ENCODE assay signal across 8 mouse cellular contexts in genomic region chr6:117675059-117675800, GRCm38 (mm10).
DNase-seq lines count a peak whose midpoint lies in the region; ATAC-seq and TF ChIP-seq lines count a peak whose summit lies in the region.

No protein-coding gene starts in this region.

- 52% methylated on average over 15 of the region's 15 CpGs for WGBS in lung, embryonic 14.5 days
- WGBS in thymus, adult 2 months: 54% methylated on average over 15 of the region's 15 CpGs

- no peak overlapping the region for H3K4me2 ChIP-seq in lung, embryonic 14.5 days

- DNase-seq in cerebellum, postnatal 10 days: peak; percentile 50 to 63
- DNase-seq in cerebellum, adult 11 months: no peak
- DNase-seq in left cerebral cortex, adult 2 months (ENCODE audit: extremely low spot score in 1 of 2, low spot score in 2 of 2): no peak
- DNase-seq in left cerebral cortex, adult 11 months (ENCODE audit: low spot score): no peak
- peak; percentile 39 for DNase-seq in brain, adult 2 months (ENCODE audit: low read depth, low spot score)
- peak; percentile 66 for DNase-seq in lung, embryonic 14.5 days
- DNase-seq in thymus, adult 2 months: peak; percentile 28
- no peak for DNase-seq in cerebellum, postnatal 36 days

- no peaks in the 10 kb centered on the region for H3K27me3 ChIP-seq in lung, embryonic 14.5 days (ENCODE audit: insufficient read depth, low read length)
- no peaks in the 10 kb centered on the region for H3K27me3 ChIP-seq in thymus, adult 2 months (ENCODE audit: control insufficient read depth, insufficient read depth, low read length)

- ATAC-seq in lung, embryonic 14.5 days (ENCODE audit: insufficient read depth): no peak; the same call in 1 of the 2 replicates

- no peak overlapping the region for H3K27ac ChIP-seq in left cerebral cortex, adult 2 months
- H3K27ac ChIP-seq in lung, embryonic 14.5 days (ENCODE audit: low read depth): no peak overlapping the region
- no peak overlapping the region for H3K27ac ChIP-seq in thymus, adult 2 months (ENCODE audit: control insufficient read depth, insufficient read depth, low read length)

- no peak overlapping the region for H3K9ac ChIP-seq in lung, embryonic 14.5 days

- no peak overlapping the region for H3K4me3 ChIP-seq in left cerebral cortex, adult 2 months
- H3K4me3 ChIP-seq in lung, embryonic 14.5 days (ENCODE audit: low read depth, low read length): no peak overlapping the region
- no peak overlapping the region for H3K4me3 ChIP-seq in thymus, adult 2 months (ENCODE audit: control insufficient read depth, insufficient read depth, low read length)

- no peak for TF ChIP-seq POLR2A in thymus, adult 2 months (IDR thresholded peaks at IDR 0.05; ENCODE audit: control insufficient read depth, extremely low read depth, insufficient read depth, low read length, poor library complexity)

- H3K9me3 ChIP-seq in lung, embryonic 14.5 days (ENCODE audit: low read depth, low read length): no peaks in the 10 kb centered on the region

- no peaks in the 10 kb centered on the region for H3K36me3 ChIP-seq in lung, embryonic 14.5 days (ENCODE audit: insufficient read depth)
- H3K36me3 ChIP-seq in thymus, adult 2 months (ENCODE audit: control insufficient read depth, insufficient read depth, low read length): no peaks in the 10 kb centered on the region

- TF ChIP-seq CTCF in left cerebral cortex, adult 2 months (IDR thresholded peaks at IDR 0.05): peak; percentile 64
- peak; percentile 93 for TF ChIP-seq CTCF in lung, embryonic 14.5 days (IDR thresholded peaks at IDR 0.05; ENCODE audit: low read depth)
- TF ChIP-seq CTCF in thymus, adult 2 months (IDR thresholded peaks at IDR 0.05; ENCODE audit: borderline replicate concordance, control insufficient read depth, extremely low read depth, insufficient read depth, low read length, poor library complexity): peak; percentile 86

- intact Hi-C loops in left cerebral cortex, adult 2 months (cut with DNase I): no loop called here

- H3K4me1 ChIP-seq in lung, embryonic 14.5 days (ENCODE audit: insufficient read depth): peaks cover 10% of the 10 kb centered on the region; the same call in 1 of the 2 replicates
- H3K4me1 ChIP-seq in thymus, adult 2 months (replicated peaks; ENCODE audit: control insufficient read depth, insufficient read depth, low read length): no peaks in the 10 kb centered on the region; the same call in 1 of the 2 replicates

Comparison
In these comparisons a context has a peak if more than half of its experiments do, and no peak if none do; other contexts are left out.
1. DNase-seq: peak in cerebellum, postnatal 10 days (2 of 2), brain, adult 2 months (single experiment), lung, embryonic 14.5 days (single experiment) and thymus, adult 2 months (single experiment); none in cerebellum, adult 11 months (single experiment), left cerebral cortex, adult 2 months (0 of 2), left cerebral cortex, adult 11 months (single experiment) and cerebellum, postnatal 36 days (0 of 2).
2. Peak in every context shown above with its lines, with median percentiles within 50 percentile points of each other: CTCF ChIP-seq.